Mouse (Mus musculus) liver, postnatal 0 days (tissue): ENCODE data around the gene Srp54b.
"Not testable (repeated sequence)": the region's sequence is repeated elsewhere in the genome, so short reads cannot be mapped to it uniquely, and the experiment has no call there.

Experiments used
- CTCF ChIP-seq: sonication (generic); IDR thresholded peaks from 2 replicates; pipeline ENCODE4 v1.5.1; 2016; ENCODE audit warnings: antibody characterized with exemption, low read depth
- EP300 ChIP-seq: IDR thresholded peaks from 2 replicates; pipeline ENCODE4 v1.6.1; 2016; ENCODE audit warnings: antibody characterized with exemption, low read depth, mild to moderate bottlenecking

DNA sequence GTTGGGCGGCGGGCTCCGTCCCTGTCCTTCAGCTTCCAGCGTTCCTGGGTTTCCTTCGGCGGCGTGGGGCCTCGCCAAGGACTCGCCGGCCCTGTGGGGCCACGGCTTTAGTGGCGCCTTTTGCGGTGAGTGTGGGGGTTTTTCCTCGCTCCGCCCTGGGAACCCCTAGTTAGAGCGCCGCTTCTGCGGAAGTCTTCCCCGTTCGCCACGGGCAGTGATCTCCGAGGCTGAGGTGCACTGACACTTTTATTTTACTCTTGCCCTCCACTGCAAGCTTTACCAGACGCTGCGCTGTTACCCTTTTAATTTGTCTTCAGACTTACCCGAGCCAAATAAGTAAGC is 75.6 kb downstream of the Srp54b start:
- TF ChIP-seq CTCF, EP300: not testable (repeated sequence)
